Mouse (Mus musculus) cerebellum, adult 2 months (tissue): ENCODE results near the gene Ung. TPM values are rescaled to one million over a fixed set of nuclear protein-coding genes. Genes with fewer than 3 reads are reported as not detected.
A peak's percentile ranks its signal among the peaks of the same experiment; 100 is the strongest.

Source experiments
- DNase-seq, 2 experiments: peaks; one replicate each; pipeline ENCODE4 v3.0.0; 2021
- H3K27ac ChIP-seq: fragments of 200-500 bp; 2 replicates; pipeline ENCODE4 v1.5.1; 2012; ENCODE audit warnings: low read length, control low read depth, inconsistent platforms; ENCODE audit not compliant: insufficient read depth
- H3K27me3 ChIP-seq: fragments of 200-500 bp; 2 replicates; pipeline ENCODE4 v1.6.1; 2012; ENCODE audit warnings: inconsistent platforms, mild to moderate bottlenecking, low read length, moderate library complexity; ENCODE audit not compliant: control insufficient read depth, insufficient read depth
- H3K4me1 ChIP-seq: fragments of 200-500 bp; 2 replicates; pipeline ENCODE4 v1.6.1; 2011; ENCODE audit warnings: low read length; ENCODE audit not compliant: control insufficient read depth, insufficient read depth
- H3K4me3 ChIP-seq: fragments of 200-500 bp; replicated peaks from 2 replicates; pipeline ENCODE3; 2011; ENCODE audit warnings: mild to moderate bottlenecking, low read depth, low read length, control low read depth; ENCODE audit not compliant: insufficient read depth
- CTCF ChIP-seq: fragments of 200-500 bp; IDR thresholded peaks from 2 replicates; pipeline ENCODE4 v1.5.1; 2011; ENCODE audit warnings: low read depth, mild to moderate bottlenecking, control low read depth, low read length, moderate library complexity, borderline replicate concordance; ENCODE audit not compliant: insufficient read depth
- POLR2A ChIP-seq: fragments of 200-500 bp; IDR thresholded peaks from 2 replicates; pipeline ENCODE4 v1.6.1; 2011; ENCODE audit warnings: low read length, control low read depth, borderline replicate concordance; ENCODE audit not compliant: insufficient read depth
- WGBS: fragments of 180-500 bp; shearing (Covaris S2); methylation state at CpG from one replicate; pipeline ENCODE4 v1.1.7; 2018; 5-methylcytosine and 5-hydroxymethylcytosine counted together
- polyA plus RNA-seq: library from polyadenylated mRNA; depleted of rRNA; stranded (reverse); fragments of >200 nt; gene quantifications from 2 replicates; pipeline ENCODE4 v1.2.3, GENCODE M21; 2012

Ung gene
- polyA plus RNA-seq, 1 experiment: 4.3 TPM

GRCm38 (mm10) chr5:114101873-114102272, 28.3 kb upstream of the Ung start:
- Histone ChIP-seq H3K4me3 (peak overlapping the region; percentile 21), H3K4me1 (peaks cover 36% of the 10 kb centered on the region), H3K27me3 (no peaks in the 10 kb centered on the region), H3K27ac (no peak overlapping the region)
- 18% methylated on average over 4 of the region's 4 CpGs for whole genome bisulfite sequencing
- no peak for TF ChIP-seq CTCF
- DNase-seq: peak; percentile 44 to 62

GRCm38 (mm10) chr5:114102807-114103206, 27.4 kb upstream of the Ung start:
- Histone ChIP-seq H3K4me1 (peaks cover 36% of the 10 kb centered on the region), H3K27ac (peak overlapping the region; percentile 64; the same call in 1 of the 2 replicates), H3K4me3 (no peak overlapping the region), H3K27me3 (no peaks in the 10 kb centered on the region)
- 64% methylated on average over 1 of the region's 1 CpGs for WGBS
- DNase-seq: no peak
- TF ChIP-seq POLR2A (no peak), CTCF (no peak)

- no peak overlapping the region for H3K27ac ChIP-seq
- H3K27me3 ChIP-seq: no peaks in the 10 kb centered on the region
- no peak for DNase-seq
- 89% methylated on average over 16 of the region's 16 CpGs for WGBS
- no peak for TF ChIP-seq CTCF
- TF ChIP-seq POLR2A: no peak
- H3K4me3 ChIP-seq: no peak overlapping the region
- peaks cover 30% of the 10 kb centered on the region for H3K4me1 ChIP-seq
Measured at GRCm38 (mm10) chr5:114106391-114106935, 23.7 kb upstream of the Ung start.

- H3K27ac ChIP-seq: no peak overlapping the region
- no peak overlapping the region for H3K4me3 ChIP-seq
- no peaks in the 10 kb centered on the region for H3K27me3 ChIP-seq
- 75% methylated on average over 6 of the region's 6 CpGs for WGBS
- H3K4me1 ChIP-seq: no peaks in the 10 kb centered on the region; the same call in 1 of the 2 replicates
- no peak for TF ChIP-seq POLR2A
- TF ChIP-seq CTCF: peak; percentile 40; the same call in 1 of the 2 replicates
- DNase-seq: no peak
Measured at GRCm38 (mm10) chr5:114113334-114113733, 16.9 kb upstream of the Ung start.

GRCm38 (mm10) chr5:114115030-114115429, 15.2 kb upstream of the Ung start:
- no peak overlapping the region for H3K4me3 ChIP-seq
- WGBS: 79% methylated on average over 5 of the region's 5 CpGs
- H3K27me3 ChIP-seq: no peaks in the 10 kb centered on the region
- no peaks in the 10 kb centered on the region; the same call in 1 of the 2 replicates for H3K4me1 ChIP-seq
- no peak for TF ChIP-seq CTCF
- no peak for TF ChIP-seq POLR2A
- no peak overlapping the region for H3K27ac ChIP-seq
- DNase-seq: no peak

- Histone ChIP-seq H3K27ac (no peak overlapping the region), H3K27me3 (no peaks in the 10 kb centered on the region), H3K4me3 (no peak overlapping the region), H3K4me1 (no peaks in the 10 kb centered on the region; the same call in 1 of the 2 replicates)
- no peak for TF ChIP-seq POLR2A
- no peak for TF ChIP-seq CTCF
- WGBS: 88% methylated on average over 7 of the region's 7 CpGs
- DNase-seq: no peak
Measured at GRCm38 (mm10) chr5:114116586-114116985, 13.6 kb upstream of the Ung start.

GRCm38 (mm10) chr5:114119806-114120205, 10.4 kb upstream of the Ung start:
- TF ChIP-seq CTCF: no peak
- no peak for TF ChIP-seq POLR2A

GRCm38 (mm10) chr5:114126008-114126407, 4.2 kb upstream of the Ung start:
- DNase-seq: no peak
- 88% methylated on average over 3 of the region's 3 CpGs for WGBS
- Histone ChIP-seq H3K27me3 (no peaks in the 10 kb centered on the region), H3K4me3 (no peak overlapping the region), H3K4me1 (no peaks in the 10 kb centered on the region), H3K27ac (no peak overlapping the region)
- TF ChIP-seq POLR2A: no peak
- TF ChIP-seq CTCF: no peak

More at GRCm38 (mm10) chr5:114119806-114120205, 10.4 kb upstream of the Ung start:
- Histone ChIP-seq H3K27ac (no peak overlapping the region), H3K27me3 (no peaks in the 10 kb centered on the region), H3K4me3 (no peak overlapping the region), H3K4me1 (no peaks in the 10 kb centered on the region; the same call in 1 of the 2 replicates)
- no peak for DNase-seq
- WGBS: 90% methylated on average over 4 of the region's 4 CpGs
